Mouse (Mus musculus) stomach, postnatal 0 days (tissue): ENCODE measurements around the gene Trnau1ap.

ENCODE experiments used
- CTCF ChIP-seq: IDR thresholded peaks from 2 replicates; pipeline ENCODE4 v1.5.1; 2016; ENCODE audit warnings: antibody characterized with exemption, low read depth, mild to moderate bottlenecking, moderate library complexity
- EP300 ChIP-seq: optimal IDR thresholded peaks from 2 replicates; pipeline ENCODE3; 2016; ENCODE audit warnings: antibody characterized with exemption

DNA sequence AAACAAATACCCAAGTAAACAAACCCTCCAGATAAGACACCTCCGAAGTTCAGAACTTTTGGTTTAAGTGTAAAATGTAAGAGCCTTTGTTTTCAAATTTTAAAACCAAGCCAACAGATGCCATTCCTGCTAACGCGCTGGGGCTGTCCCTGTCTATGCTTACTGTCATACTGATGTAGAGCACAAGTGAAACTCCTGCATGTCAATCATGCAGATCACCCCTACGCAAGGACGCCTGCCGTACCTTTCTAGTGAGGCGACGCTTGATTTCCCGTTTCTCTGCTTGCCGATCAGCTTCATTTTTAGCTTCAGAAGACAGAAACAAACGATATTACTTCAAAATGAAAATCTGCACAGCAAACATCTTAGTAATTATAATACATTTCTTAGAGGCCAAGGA lies 34.1 kb upstream of the Trnau1ap start:
- TF ChIP-seq CTCF, result no peak
- TF ChIP-seq EP300, result no peak
